9 mouse cellular contexts compared by ENCODE assay signal in the genomic region with DNA sequence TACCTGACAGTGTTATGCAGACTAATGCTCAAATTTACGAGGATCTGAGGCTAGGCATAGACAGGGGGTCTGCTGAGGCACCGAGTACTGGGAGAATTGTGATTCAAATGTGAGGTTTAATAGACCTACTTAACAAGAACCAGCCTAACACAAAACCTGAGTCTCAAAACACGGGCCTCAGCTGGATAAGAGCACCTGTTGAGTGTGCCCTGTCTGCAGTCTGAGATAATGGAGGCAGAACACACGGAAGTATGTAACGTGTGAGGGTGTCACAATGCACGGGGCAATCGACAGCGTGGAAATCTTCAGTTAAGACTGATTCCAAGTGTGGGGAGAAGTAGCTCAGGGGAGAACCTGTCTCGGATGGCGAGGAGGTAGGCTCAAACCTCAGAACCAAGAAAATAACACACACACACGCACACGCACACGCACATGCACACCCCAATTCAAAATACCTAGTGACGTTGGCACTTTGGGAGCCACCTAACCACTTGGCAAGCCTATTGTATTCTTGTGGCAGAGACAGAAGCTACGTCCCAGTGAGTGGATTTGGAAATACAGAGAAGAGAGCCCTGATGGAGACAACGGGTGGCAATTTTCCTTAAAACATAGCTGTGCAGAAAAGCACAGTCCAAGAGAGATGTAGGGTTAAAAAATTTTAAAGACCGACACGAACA. TPM values are rescaled to one million over a fixed set of nuclear protein-coding genes. Genes with fewer than 3 reads are reported as not detected.
DNase-seq lines count a peak whose midpoint lies in the region; ATAC-seq and TF ChIP-seq lines count a peak whose summit lies in the region.
"Had no signal": no experiment of that assay in that cellular context is flagged by ENCODE, and none has a peak within 500 bp of the region (broad histone marks: within the 10 kb centered on the region; RNA-seq: fewer than 3 reads in every experiment).

No protein-coding gene starts in this region.

- no peak overlapping the region for H3K27ac ChIP-seq in kidney, embryonic 16.5 days (ENCODE audit: low read length)
- no peak overlapping the region for H3K27ac ChIP-seq in embryonic facial prominence, embryonic 14.5 days (replicated peaks; ENCODE audit: low read depth, low read length)
- H3K27ac ChIP-seq in intestine, postnatal 0 days (ENCODE audit: low read depth, low read length), result no peak overlapping the region; the same call in 1 of the 2 replicates
- no peak overlapping the region for H3K27ac ChIP-seq in midbrain, embryonic 16.5 days (ENCODE audit: low read length)

- no peaks in the 10 kb centered on the region; the same call in 1 of the 2 replicates for H3K9me3 ChIP-seq in kidney, embryonic 16.5 days (ENCODE audit: low read length)
- H3K9me3 ChIP-seq in embryonic facial prominence, embryonic 14.5 days (ENCODE audit: control insufficient read depth, low read length), result no peaks in the 10 kb centered on the region
- H3K9me3 ChIP-seq in intestine, postnatal 0 days (ENCODE audit: control insufficient read depth), result no peaks in the 10 kb centered on the region
- H3K9me3 ChIP-seq in midbrain, embryonic 16.5 days (replicated peaks; ENCODE audit: control insufficient read depth, low read length, poor library complexity, severe bottlenecking), result no peaks in the 10 kb centered on the region

- peaks cover 14% of the 10 kb centered on the region for H3K4me1 ChIP-seq in kidney, embryonic 16.5 days (ENCODE audit: insufficient read depth, low read length)
- H3K4me1 ChIP-seq in embryonic facial prominence, embryonic 14.5 days (ENCODE audit: control insufficient read depth, insufficient read depth, low read length), result peaks cover 8% of the 10 kb centered on the region
- H3K4me1 ChIP-seq in intestine, postnatal 0 days (replicated peaks; ENCODE audit: control insufficient read depth, insufficient read depth, low read length), result no peaks in the 10 kb centered on the region
- H3K4me1 ChIP-seq in midbrain, embryonic 16.5 days (ENCODE audit: control insufficient read depth, insufficient read depth, low read length), result peaks cover 17% of the 10 kb centered on the region

- no peaks in the 10 kb centered on the region for H3K36me3 ChIP-seq in kidney, embryonic 16.5 days (ENCODE audit: insufficient read depth, low read length)
- no peaks in the 10 kb centered on the region for H3K36me3 ChIP-seq in embryonic facial prominence, embryonic 14.5 days (ENCODE audit: control insufficient read depth, insufficient read depth, low read length)
- H3K36me3 ChIP-seq in intestine, postnatal 0 days (ENCODE audit: control insufficient read depth, insufficient read depth), result no peaks in the 10 kb centered on the region
- H3K36me3 ChIP-seq in midbrain, embryonic 16.5 days (ENCODE audit: control insufficient read depth, insufficient read depth, low read length), result no peaks in the 10 kb centered on the region

- no peak for TF ChIP-seq CTCF in intestine, postnatal 0 days (IDR thresholded peaks at IDR 0.05; ENCODE audit: low read depth)

- no peak for DNase-seq in kidney, postnatal 25 days
- DNase-seq in Muller cell, postnatal 12 days (ENCODE audit: inconsistent ontology term), result peak; percentile 14
- no peak for DNase-seq in embryonic facial prominence, embryonic 14.5 days (ENCODE audit: low spot score)
- no peak for DNase-seq in ovary, postnatal 14 days (ENCODE audit: low spot score)
- DNase-seq in frontal cortex, postnatal 25 days (ENCODE audit: low spot score in 2 of 2), result no peak

- no peaks in the 10 kb centered on the region for H3K27me3 ChIP-seq in kidney, embryonic 16.5 days (ENCODE audit: insufficient read depth, low read length)
- no peaks in the 10 kb centered on the region for H3K27me3 ChIP-seq in embryonic facial prominence, embryonic 14.5 days (replicated peaks; ENCODE audit: control insufficient read depth, insufficient read depth, low read length)
- H3K27me3 ChIP-seq in intestine, postnatal 0 days (replicated peaks; ENCODE audit: control insufficient read depth, insufficient read depth, low read length), result no peaks in the 10 kb centered on the region
- H3K27me3 ChIP-seq in midbrain, embryonic 16.5 days (ENCODE audit: control insufficient read depth, insufficient read depth, low read depth, low read length), result no peaks in the 10 kb centered on the region

- peak overlapping the region; percentile 73 for H3K4me2 ChIP-seq in kidney, embryonic 16.5 days (replicated peaks; ENCODE audit: low read depth, low read length)
- peak overlapping the region; percentile 73 for H3K4me2 ChIP-seq in embryonic facial prominence, embryonic 14.5 days (ENCODE audit: low read depth, low read length)
- H3K4me2 ChIP-seq in intestine, postnatal 0 days (replicated peaks; ENCODE audit: low read depth), result peak overlapping the region; percentile 94
- H3K4me2 ChIP-seq in midbrain, embryonic 16.5 days (ENCODE audit: low read length), result peak overlapping the region; percentile 56

- no peak for ATAC-seq in kidney, embryonic 16.5 days (ENCODE audit: low FRiP score, low TSS enrichment)
- no peak for ATAC-seq in embryonic facial prominence, embryonic 14.5 days (ENCODE audit: low read depth)
- ATAC-seq in intestine, postnatal 0 days, result no peak
- no peak for ATAC-seq in midbrain, embryonic 16.5 days

- peak overlapping the region; percentile 99 for H3K9ac ChIP-seq in kidney, embryonic 16.5 days (replicated peaks; ENCODE audit: low read length)
- peak overlapping the region; percentile 99 for H3K9ac ChIP-seq in embryonic facial prominence, embryonic 14.5 days (ENCODE audit: low read depth, low read length)
- peak overlapping the region; percentile 91 for H3K9ac ChIP-seq in intestine, postnatal 0 days (ENCODE audit: low read depth, low read length)
- peak overlapping the region; percentile 88 for H3K9ac ChIP-seq in midbrain, embryonic 16.5 days (ENCODE audit: low read depth, low read length)

- peak overlapping the region; percentile 99 for H3K4me3 ChIP-seq in kidney, embryonic 16.5 days (ENCODE audit: low read length)
- H3K4me3 ChIP-seq in embryonic facial prominence, embryonic 14.5 days (ENCODE audit: low read depth, low read length), result peak overlapping the region; percentile 97
- H3K4me3 ChIP-seq in intestine, postnatal 0 days (ENCODE audit: low read depth, low read length), result peak overlapping the region; percentile 86
- H3K4me3 ChIP-seq in midbrain, embryonic 16.5 days (ENCODE audit: low read depth, low read length), result peak overlapping the region; percentile 79

- WGBS in kidney, embryonic 16.5 days, result 54% methylated on average over 18 of the region's 18 CpGs
- 65% methylated on average over 18 of the region's 18 CpGs for WGBS in embryonic facial prominence, embryonic 14.5 days
- WGBS in intestine, postnatal 0 days, result 45% methylated on average over 18 of the region's 18 CpGs
- 55% methylated on average over 18 of the region's 18 CpGs for WGBS in midbrain, embryonic 16.5 days

RNA-seq across cellular contexts. Expression of gene Ninl, which starts 1.2 kb away (rescaled TPM):
- polyA plus RNA-seq in kidney, embryonic 16.5 days (2015; fragmentation: Nextera tagmentation; extraction: Ambion mirVana), result 13.0 and 13.9 TPM in 2 replicates
- 6.1 TPM in 2 replicates for polyA plus RNA-seq in embryonic facial prominence, embryonic 14.5 days (2014; fragmentation: Nextera tagmentation; extraction: Ambion mirVana)
- 1.3 and 1.5 TPM in 2 replicates for polyA plus RNA-seq in intestine, postnatal 0 days (2015; fragmentation: Nextera tagmentation; extraction: Ambion mirVana)
- polyA plus RNA-seq in midbrain, embryonic 16.5 days (2015; fragmentation: Nextera tagmentation; extraction: Ambion mirVana), result 3.8 and 4.8 TPM in 2 replicates

RNA-seq across cellular contexts. Expression of gene Nanp, which starts 1.2 kb away (rescaled TPM):
- 46.1 and 49.5 TPM in 2 replicates for polyA plus RNA-seq in kidney, embryonic 16.5 days (2015; fragmentation: Nextera tagmentation; extraction: Ambion mirVana)
- 39.0 and 39.3 TPM in 2 replicates for polyA plus RNA-seq in embryonic facial prominence, embryonic 14.5 days (2014; fragmentation: Nextera tagmentation; extraction: Ambion mirVana)
- polyA plus RNA-seq in intestine, postnatal 0 days (2015; fragmentation: Nextera tagmentation; extraction: Ambion mirVana), result 59.9 and 64.2 TPM in 2 replicates
- 35.6 and 37.0 TPM in 2 replicates for polyA plus RNA-seq in midbrain, embryonic 16.5 days (2015; fragmentation: Nextera tagmentation; extraction: Ambion mirVana)

RNA-seq across cellular contexts. Expression of gene Gm14151, which starts 54.1 kb away (rescaled TPM):
- not detected in 2 replicates for polyA plus RNA-seq in kidney, embryonic 16.5 days (2015; fragmentation: Nextera tagmentation; extraction: Ambion mirVana)
- polyA plus RNA-seq in embryonic facial prominence, embryonic 14.5 days (2014; fragmentation: Nextera tagmentation; extraction: Ambion mirVana), result not detected in 2 replicates
- polyA plus RNA-seq in intestine, postnatal 0 days (2015; fragmentation: Nextera tagmentation; extraction: Ambion mirVana), result not detected in 2 replicates
- polyA plus RNA-seq in midbrain, embryonic 16.5 days (2015; fragmentation: Nextera tagmentation; extraction: Ambion mirVana), result not detected in 2 replicates
- polyA plus RNA-seq: frontal cortex, adult 2 months had no signal
